13 mouse cellular contexts compared by ENCODE assay signal in the genomic region with DNA sequence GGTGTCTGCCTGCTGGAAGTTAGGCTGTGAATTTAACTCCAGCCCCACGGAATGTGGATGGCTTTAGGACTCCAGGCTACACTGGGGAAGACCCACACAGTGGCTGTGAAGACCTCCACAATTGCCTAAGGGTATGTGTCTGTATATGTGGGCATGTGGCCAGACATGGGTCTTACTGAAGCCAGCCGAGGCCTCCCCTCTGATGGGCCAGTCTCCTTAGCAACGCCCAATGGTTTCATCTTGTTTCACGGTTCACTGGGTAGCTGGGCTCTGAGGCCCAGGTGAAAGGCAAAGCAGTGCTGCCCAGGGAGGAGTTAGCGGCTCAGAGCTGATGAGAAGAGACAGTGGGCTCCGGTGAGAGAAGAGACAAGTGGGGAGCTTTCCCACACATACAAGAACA. TPM values are rescaled to one million over a fixed set of nuclear protein-coding genes. Genes with fewer than 3 reads are reported as not detected.
DNase-seq lines count a peak whose midpoint lies in the region; ATAC-seq and TF ChIP-seq lines count a peak whose summit lies in the region.
"Had no signal": no experiment of that assay in that cellular context is flagged by ENCODE, and none has a peak within 500 bp of the region (broad histone marks: within the 10 kb centered on the region; RNA-seq: fewer than 3 reads in every experiment).

No protein-coding gene starts in this region.

- peaks cover 31% of the 10 kb centered on the region for H3K27me3 ChIP-seq in embryonic facial prominence, embryonic 13.5 days
- H3K27me3 ChIP-seq in kidney, adult 2 months (replicated peaks; ENCODE audit: control insufficient read depth, insufficient read depth, low read length): no peaks in the 10 kb centered on the region
- peaks cover 4% of the 10 kb centered on the region; the same call in 1 of the 2 replicates for H3K27me3 ChIP-seq in midbrain, embryonic 14.5 days (ENCODE audit: control insufficient read depth, insufficient read depth, low read length)

- WGBS in embryonic facial prominence, embryonic 13.5 days: 18% methylated on average over 6 of the region's 6 CpGs
- WGBS in kidney, adult 2 months: 23% methylated on average over 6 of the region's 6 CpGs
- whole genome bisulfite sequencing in midbrain, embryonic 14.5 days: 9% methylated on average over 6 of the region's 6 CpGs

- no peak for TF ChIP-seq CTCF in kidney, adult 2 months (conservative IDR thresholded peaks at IDR 0.05; ENCODE audit: insufficient read depth, insufficient read length, low read depth, low read length)

- no peaks in the 10 kb centered on the region for H3K9me3 ChIP-seq in embryonic facial prominence, embryonic 13.5 days
- H3K9me3 ChIP-seq in midbrain, embryonic 14.5 days (ENCODE audit: control insufficient read depth, low read length): no peaks in the 10 kb centered on the region
- H3K9me3 ChIP-seq: G1E had no signal

- H3K4me2 ChIP-seq in embryonic facial prominence, embryonic 13.5 days: no peak overlapping the region
- no peak overlapping the region for H3K4me2 ChIP-seq in midbrain, embryonic 14.5 days (ENCODE audit: low read length)

- peaks cover 17% of the 10 kb centered on the region for H3K4me1 ChIP-seq in embryonic facial prominence, embryonic 13.5 days
- H3K4me1 ChIP-seq in kidney, adult 2 months (ENCODE audit: control insufficient read depth, insufficient read depth, low read length): no peaks in the 10 kb centered on the region
- H3K4me1 ChIP-seq in midbrain, embryonic 14.5 days (ENCODE audit: control insufficient read depth, insufficient read depth, low read length): peaks cover 14% of the 10 kb centered on the region

- TF ChIP-seq POLR2A in kidney, adult 2 months (IDR thresholded peaks at IDR 0.05; ENCODE audit: low read depth, low read length): no peak

- no peaks in the 10 kb centered on the region for H3K36me3 ChIP-seq in embryonic facial prominence, embryonic 13.5 days
- no peaks in the 10 kb centered on the region for H3K36me3 ChIP-seq in kidney, adult 2 months (ENCODE audit: control insufficient read depth, insufficient read depth, low read length)
- H3K36me3 ChIP-seq in midbrain, embryonic 14.5 days (ENCODE audit: control insufficient read depth, insufficient read depth, low read length): no peaks in the 10 kb centered on the region
- H3K36me3 ChIP-seq: G1E had no signal

- ATAC-seq in embryonic facial prominence, embryonic 13.5 days (ENCODE audit: insufficient number of reproducible peaks, insufficient read depth, low FRiP score, low TSS enrichment, low read depth): no peak
- no peak; the same call in 1 of the 2 replicates for ATAC-seq in midbrain, embryonic 14.5 days (ENCODE audit: low FRiP score, low TSS enrichment)

- no peak overlapping the region for H3K4me3 ChIP-seq in embryonic facial prominence, embryonic 13.5 days
- H3K4me3 ChIP-seq in kidney, adult 2 months (ENCODE audit: insufficient read depth, low read depth, low read length): no peak overlapping the region
- no peak overlapping the region for H3K4me3 ChIP-seq in midbrain, embryonic 14.5 days (replicated peaks; ENCODE audit: low read depth, low read length)

- DNase-seq in embryo, embryonic 10.5 days (ENCODE audit: low spot score): peak; percentile 73
- DNase-seq in kidney, adult 2 months: peak; percentile 70
- peak; percentile 75 for DNase-seq in midbrain, embryonic 14.5 days
- no peak for DNase-seq in adrenal gland, postnatal 4 days (ENCODE audit: low spot score in 2 of 2)
- no peak for DNase-seq in thymus, postnatal 10 days (ENCODE audit: low spot score in 2 of 2)
- no peak for DNase-seq in adrenal gland, adult 8-10 months
- DNase-seq: adrenal gland, adult 2 months; cerebellum, adult 18-20 months; liver; lung, postnatal 14 days had no signal

- H3K27ac ChIP-seq in embryonic facial prominence, embryonic 13.5 days: no peak overlapping the region; the same call in 1 of the 2 replicates
- H3K27ac ChIP-seq in kidney, adult 2 months (ENCODE audit: insufficient read depth, low read depth, low read length): no peak overlapping the region
- peak overlapping the region; percentile 71 for H3K27ac ChIP-seq in midbrain, embryonic 14.5 days (replicated peaks; ENCODE audit: low read depth, low read length)

- H3K9ac ChIP-seq in embryonic facial prominence, embryonic 13.5 days: peak overlapping the region; percentile 36; the same call in 1 of the 2 replicates
- H3K9ac ChIP-seq in midbrain, embryonic 14.5 days (replicated peaks; ENCODE audit: low read length): 0 out of 2 replicates have a peak overlapping the region, but pooled peaks have one; percentile 20

RNA-seq across cellular contexts. Expression of gene Tmem235, which starts 5.4 kb away (rescaled TPM):
- polyA plus RNA-seq in embryonic facial prominence, embryonic 13.5 days (2015; fragmentation: Nextera tagmentation; extraction: Ambion mirVana): not detected in 2 replicates
- 0.08 and 0.10 TPM in 2 replicates for polyA plus RNA-seq in kidney, adult 2 months (2012; rRNA removed)
- not detected in 2 replicates for polyA plus RNA-seq in midbrain, embryonic 14.5 days (2014; fragmentation: Nextera tagmentation; extraction: Ambion mirVana)
- not detected for total RNA-seq in adrenal gland, postnatal 4 days (2021)
- total RNA-seq in adrenal gland, adult 8-10 months (2022): not detected
- total RNA-seq: adrenal gland, adult 2 months; G1E had no signal
- polyA plus RNA-seq: adrenal gland, adult 2 months; G1E; heart, embryonic 16.5 days had no signal

RNA-seq across cellular contexts. Expression of gene Tha1, which starts 7.3 kb away (rescaled TPM):
- 2.7 and 2.9 TPM in 2 replicates for polyA plus RNA-seq in embryonic facial prominence, embryonic 13.5 days (2015; fragmentation: Nextera tagmentation; extraction: Ambion mirVana)
- polyA plus RNA-seq in kidney, adult 2 months (2012; rRNA removed): 14.9 and 20.1 TPM in 2 replicates
- polyA plus RNA-seq in midbrain, embryonic 14.5 days (2014; fragmentation: Nextera tagmentation; extraction: Ambion mirVana): 2.3 and 3.1 TPM in 2 replicates
- total RNA-seq in adrenal gland, postnatal 4 days (2021): 10 to 100 TPM; 15.1 to 15.6 TPM
- total RNA-seq in adrenal gland, adult 8-10 months (2022): 10 to 100 TPM; 16.4 to 16.7 (median 16.5) TPM
- total RNA-seq: G1E had no signal
- polyA plus RNA-seq: G1E had no signal

RNA-seq across cellular contexts. Expression of gene Birc5, which starts 16.9 kb away (rescaled TPM):
- polyA plus RNA-seq in embryonic facial prominence, embryonic 13.5 days (2015; fragmentation: Nextera tagmentation; extraction: Ambion mirVana): 326 and 344 TPM in 2 replicates
- polyA plus RNA-seq in kidney, adult 2 months (2012; rRNA removed): 0.75 and 1.3 TPM in 2 replicates
- polyA plus RNA-seq in midbrain, embryonic 14.5 days (2014; fragmentation: Nextera tagmentation; extraction: Ambion mirVana): 27.9 and 50.1 TPM in 2 replicates
- 10 to 100 TPM; 43.4 to 43.8 TPM for total RNA-seq in adrenal gland, postnatal 4 days (2021)
- 1 to 10 TPM; 1.2 to 2.5 (median 1.7) TPM for total RNA-seq in adrenal gland, adult 8-10 months (2022)

RNA-seq across cellular contexts. Expression of gene Tk1, which starts 40.1 kb away (rescaled TPM):
- 143 and 150 TPM in 2 replicates for polyA plus RNA-seq in embryonic facial prominence, embryonic 13.5 days (2015; fragmentation: Nextera tagmentation; extraction: Ambion mirVana)
- 15.5 and 15.8 TPM in 2 replicates for polyA plus RNA-seq in kidney, adult 2 months (2012; rRNA removed)
- polyA plus RNA-seq in midbrain, embryonic 14.5 days (2014; fragmentation: Nextera tagmentation; extraction: Ambion mirVana): 12.8 and 18.0 TPM in 2 replicates
- total RNA-seq in adrenal gland, postnatal 4 days (2021): 10 to 100 TPM; 78.3 to 82.1 TPM
- total RNA-seq in adrenal gland, adult 8-10 months (2022): 1 to 10 TPM; 2.4 to 5.0 (median 4.3) TPM

RNA-seq across cellular contexts. Expression of gene Afmid, which starts 40.3 kb away (rescaled TPM):
- polyA plus RNA-seq in embryonic facial prominence, embryonic 13.5 days (2015; fragmentation: Nextera tagmentation; extraction: Ambion mirVana): 4.2 and 5.1 TPM in 2 replicates
- 85.6 and 89.7 TPM in 2 replicates for polyA plus RNA-seq in kidney, adult 2 months (2012; rRNA removed)
- polyA plus RNA-seq in midbrain, embryonic 14.5 days (2014; fragmentation: Nextera tagmentation; extraction: Ambion mirVana): 4.1 TPM in 2 replicates
- 10 to 100 TPM; 18.1 to 21.7 TPM for total RNA-seq in adrenal gland, postnatal 4 days (2021)
- total RNA-seq in adrenal gland, adult 8-10 months (2022): 10 to 100 TPM in 2 of 4 experiments, 1 to 10 TPM in 2; 5.1 to 17.0 (median 10.2) TPM

Comparison
In these comparisons a context has a peak if more than half of its experiments do, and no peak if none do; other contexts are left out.
1. DNase-seq: peak in embryo, embryonic 10.5 days (single experiment), kidney, adult 2 months (single experiment) and midbrain, embryonic 14.5 days (single experiment); none in adrenal gland, postnatal 4 days (0 of 2), thymus, postnatal 10 days (0 of 2) and adrenal gland, adult 8-10 months (single experiment).
2. RNA of gene Birc5, which starts 16.9 kb away (polyA plus RNA-seq): 326 to 344 TPM in embryonic facial prominence, embryonic 13.5 days and 27.9 to 50.1 TPM in midbrain, embryonic 14.5 days; 0.75 to 1.3 TPM in kidney, adult 2 months; every median in the first group is over 10 times any median in the second.